Mouse (Mus musculus): ENCODE measurements at regions not wholly inside any gene's neighbourhood (a gene's known extent, or its start where the extent isn't known, plus 50 kb on each side); places are given as distances from the start of the nearest gene placed in this dataset.

- Histone ChIP-seq H3K9me3 (0 out of 2 replicates have a peak, but pooled peaks cover 3% of the 10 kb centered on the region), H3K36me3 (replicated peaks; ENCODE audit: low read length) (no peaks in the 10 kb centered on the region), H3K27me3 (replicated peaks) (no peaks in the 10 kb centered on the region), H3K4me1 (no peaks in the 10 kb centered on the region), H3K4me3 (replicated peaks) (no peak overlapping the region)
- no peak for TF ChIP-seq GATA1 (IDR thresholded peaks at IDR 0.05; ENCODE audit: borderline replicate concordance, low read length)
- TF ChIP-seq FLI1 (IDR thresholded peaks at IDR 0.05; ENCODE audit: low read length): no peak
Measured at GRCm38 (mm10) chr14:106593352-106593751, 487.4 kb downstream of the Trim52 start.

DNA sequence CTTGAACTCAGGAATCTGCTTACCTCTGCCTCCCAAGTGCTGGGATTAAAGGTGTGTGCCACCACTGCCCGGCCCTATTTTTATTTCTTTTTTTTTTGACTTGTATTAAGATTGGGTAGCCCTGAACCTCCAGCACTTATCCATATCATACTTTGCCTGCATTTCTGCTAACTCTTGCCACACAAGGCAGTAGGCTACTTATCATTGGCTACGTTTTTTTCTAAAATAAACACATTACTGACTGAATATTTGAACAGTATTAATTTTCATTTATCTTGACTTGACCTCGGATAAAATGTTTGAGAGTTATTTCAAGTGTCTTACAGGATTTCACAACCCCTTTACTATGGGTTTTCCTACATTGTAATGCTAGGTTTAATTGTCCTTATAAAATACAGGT, 488.0 kb downstream of the Trim52 start:
- no peak overlapping the region for H3K4me3 ChIP-seq (replicated peaks)
- no peaks in the 10 kb centered on the region for H3K4me1 ChIP-seq
- TF ChIP-seq FLI1 (IDR thresholded peaks at IDR 0.05; ENCODE audit: low read length) (no peak), GATA1 (IDR thresholded peaks at IDR 0.05; ENCODE audit: borderline replicate concordance, low read length) (no peak)
- H3K36me3 ChIP-seq (replicated peaks; ENCODE audit: low read length): no peaks in the 10 kb centered on the region
- no peaks in the 10 kb centered on the region for H3K27me3 ChIP-seq (replicated peaks)
- H3K9me3 ChIP-seq: 0 out of 2 replicates have a peak, but pooled peaks cover 3% of the 10 kb centered on the region

GRCm38 (mm10) chr14:106607041-106607440, 501.0 kb downstream of the Trim52 start:
- Histone ChIP-seq H3K27me3 (replicated peaks) (no peaks in the 10 kb centered on the region), H3K4me1 (no peaks in the 10 kb centered on the region), H3K4me3 (replicated peaks) (no peak overlapping the region), H3K36me3 (replicated peaks; ENCODE audit: low read length) (no peaks in the 10 kb centered on the region), H3K9me3 (no peaks in the 10 kb centered on the region)
- TF ChIP-seq GATA1 (IDR thresholded peaks at IDR 0.05; ENCODE audit: borderline replicate concordance, low read length) (no peak), FLI1 (IDR thresholded peaks at IDR 0.05; ENCODE audit: low read length) (no peak)

GRCm38 (mm10) chr14:106608341-106608927, 502.4 kb downstream of the Trim52 start:
- Histone ChIP-seq H3K9me3 (no peaks in the 10 kb centered on the region), H3K36me3 (replicated peaks; ENCODE audit: low read length) (no peaks in the 10 kb centered on the region), H3K27me3 (replicated peaks) (no peaks in the 10 kb centered on the region), H3K4me3 (replicated peaks) (no peak overlapping the region), H3K4me1 (no peaks in the 10 kb centered on the region)
- TF ChIP-seq GATA1 (IDR thresholded peaks at IDR 0.05; ENCODE audit: borderline replicate concordance, low read length) (no peak), FLI1 (IDR thresholded peaks at IDR 0.05; ENCODE audit: low read length) (no peak)

Measured in megakaryocyte, embryonic 14.5 days (primary cell).